Mouse (Mus musculus) ES-E14 (cell line): ENCODE results near the gene Pam.

Experiments
- CHD2 ChIP-seq: IDR thresholded peaks from 2 replicates; pipeline ENCODE4 v1.6.1; 2014; ENCODE audit warnings: mild to moderate bottlenecking, low read depth, low read length, inconsistent platforms
- MAFK ChIP-seq: IDR thresholded peaks from 2 replicates; pipeline ENCODE4 v1.6.1; 2014; ENCODE audit warnings: mild to moderate bottlenecking, low read depth, low read length, inconsistent platforms; ENCODE audit not compliant: insufficient read depth
- ZC3H11A ChIP-seq: IDR thresholded peaks from 2 replicates; pipeline ENCODE4 v1.6.1; 2012; ENCODE audit warnings: low read depth, mild to moderate bottlenecking, inconsistent platforms, low read length, borderline replicate concordance
- ZNF384 ChIP-seq: IDR thresholded peaks from 2 replicates; pipeline ENCODE4 v1.6.1; 2012; ENCODE audit warnings: low read depth, low read length, inconsistent platforms

DNA sequence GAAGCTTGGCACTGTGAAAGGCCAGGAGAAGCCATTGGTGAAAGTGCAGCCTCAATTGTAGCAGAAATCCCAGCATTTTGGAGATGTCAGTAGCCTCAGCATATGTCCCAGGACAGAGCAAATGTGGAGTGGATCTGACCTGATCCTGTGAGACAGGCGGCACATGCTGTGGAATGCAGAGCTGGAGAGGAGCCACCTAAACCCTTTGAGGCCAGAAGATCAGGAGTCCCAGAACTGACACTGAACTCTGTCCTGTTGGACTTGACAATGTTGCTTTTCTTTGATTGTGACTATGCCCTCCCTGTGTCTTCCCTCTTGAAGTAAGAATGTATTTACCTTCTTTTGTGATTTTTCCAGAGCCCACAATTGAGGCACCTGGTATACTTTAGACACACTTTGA, 33.7 kb upstream of the Pam start:
- TF ChIP-seq ZNF384 (no peak), CHD2 (no peak), ZC3H11A (no peak), MAFK (no peak)
